Mouse (Mus musculus) B cell, adult 2 months (primary cell): ENCODE data around the gene Agap2.

Experiments used
- DNase-seq, 2 experiments: peaks; one replicate each; pipeline ENCODE4 v3.0.0; 2022

Agap2 gene

GRCm38 (mm10) chr10:127075080-127075479 is at the start of gene Agap2:
TSS of gene Agap2 (plus strand) at chr10:127075284.
- peak; percentile 81 to 83 for DNase-seq

GRCm38 (mm10) chr10:127030336-127031296 is 44.5 kb upstream of the Agap2 start, which contains the start of gene Tsfm:
TSS of gene Tsfm (minus strand) at chr10:127030840.
- peak; percentile 94 for DNase-seq

GRCm38 (mm10) chr10:127033301-127033741 is 41.8 kb upstream of the Agap2 start:
- DNase-seq: no peak

GRCm38 (mm10) chr10:127036273-127036672 is 38.8 kb upstream of the Agap2 start:
- DNase-seq: no peak

GRCm38 (mm10) chr10:127037641-127038040 is 37.4 kb upstream of the Agap2 start:
- DNase-seq: no peak

- no peak for DNase-seq
Observed at GRCm38 (mm10) chr10:127040569-127041214, 34.4 kb upstream of the Agap2 start.

- peak in 1 of 2 experiments; percentile 33 for DNase-seq
Observed at GRCm38 (mm10) chr10:127041274-127041766, 33.8 kb upstream of the Agap2 start, which contains the start of the genes Mettl1 and Eef1akmt3. TSS of gene Mettl1 (plus strand) at chr10:127041414. TSS of gene Eef1akmt3 (minus strand) at chr10:127041513.

GRCm38 (mm10) chr10:127041774-127042338 is 33.2 kb upstream of the Agap2 start:
- peak; percentile 90 to 92 for DNase-seq

GRCm38 (mm10) chr10:127042468-127043115 is 32.5 kb upstream of the Agap2 start:
- no peak for DNase-seq

- DNase-seq: no peak
Observed at GRCm38 (mm10) chr10:127043187-127043586, 31.9 kb upstream of the Agap2 start.

GRCm38 (mm10) chr10:127047954-127048353 is 27.1 kb upstream of the Agap2 start, which contains the start of gene Cyp27b1:
TSS of gene Cyp27b1 (plus strand) at chr10:127048250.
- DNase-seq: no peak

GRCm38 (mm10) chr10:127048608-127049394 is 26.3 kb upstream of the Agap2 start:
- no peak for DNase-seq

- peak in 1 of 2 experiments; percentile 31 for DNase-seq
Observed at GRCm38 (mm10) chr10:127049395-127050118, 25.5 kb upstream of the Agap2 start.

- no peak for DNase-seq
Observed at GRCm38 (mm10) chr10:127050119-127050474, 25.0 kb upstream of the Agap2 start.

GRCm38 (mm10) chr10:127054646-127055045 is 20.4 kb upstream of the Agap2 start:
- DNase-seq: no peak

GRCm38 (mm10) chr10:127055406-127055805 is 19.7 kb upstream of the Agap2 start:
- DNase-seq: peak in 1 of 2 experiments; percentile 33

- DNase-seq: no peak
Observed at GRCm38 (mm10) chr10:127056490-127056889, 18.6 kb upstream of the Agap2 start.

- DNase-seq: peak; percentile 89 to 91
Observed at GRCm38 (mm10) chr10:127058161-127058560, 16.9 kb upstream of the Agap2 start.

- peak in 1 of 2 experiments; percentile 25 for DNase-seq
Observed at GRCm38 (mm10) chr10:127058708-127059107, 16.4 kb upstream of the Agap2 start.

GRCm38 (mm10) chr10:127059174-127059967 is 15.7 kb upstream of the Agap2 start:
- DNase-seq: peak in 1 of 2 experiments; percentile 20
